Mouse (Mus musculus) limb, embryonic 13.5 days (tissue): ENCODE data around the gene 6430550D23Rik. TPM values are rescaled to one million over a fixed set of nuclear protein-coding genes. Genes with fewer than 3 reads are reported as not detected.

ENCODE experiments used
- ATAC-seq: fragments of 200-750 bp; cut with Nextera tagmentation; 2 replicates; pipeline ENCODE4 v1.8.0; 2017; ENCODE audit warnings: low read depth, moderate number of reproducible peaks, moderate TSS enrichment; ENCODE audit not compliant: low FRiP score
- H3K27ac ChIP-seq: fragments of 300-500 bp; sonication (generic); 2 replicates; pipeline ENCODE4 v1.5.1; 2015; ENCODE audit warnings: inconsistent platforms, mild to moderate bottlenecking, moderate library complexity
- H3K27me3 ChIP-seq: fragments of 300-500 bp; sonication (generic); 2 replicates; pipeline ENCODE4 v1.6.1; 2015; ENCODE audit warnings: mild to moderate bottlenecking, inconsistent platforms
- H3K36me3 ChIP-seq: fragments of 300-500 bp; sonication (generic); 2 replicates; pipeline ENCODE4 v1.6.1; 2015; ENCODE audit warnings: inconsistent platforms, mild to moderate bottlenecking, moderate library complexity
- H3K4me1 ChIP-seq: fragments of 300-500 bp; sonication (generic); 2 replicates; pipeline ENCODE4 v1.6.1; 2015; ENCODE audit warnings: inconsistent platforms
- H3K4me2 ChIP-seq: fragments of 300-500 bp; sonication (generic); replicated peaks from 2 replicates; pipeline ENCODE4 v1.6.1; 2015; ENCODE audit warnings: inconsistent platforms, mild to moderate bottlenecking, moderate library complexity
- H3K4me3 ChIP-seq: fragments of 300-500 bp; sonication (generic); 2 replicates; pipeline ENCODE4 v1.5.1; 2015; ENCODE audit warnings: moderate library complexity, mild to moderate bottlenecking, inconsistent platforms
- H3K9ac ChIP-seq: fragments of 300-500 bp; sonication (generic); 2 replicates; pipeline ENCODE4 v1.6.1; 2015; ENCODE audit warnings: mild to moderate bottlenecking, inconsistent platforms
- H3K9me3 ChIP-seq: fragments of 300-500 bp; sonication (generic); 2 replicates; pipeline ENCODE4 v1.6.1; 2016; ENCODE audit warnings: inconsistent platforms
- WGBS: fragments of 180-500 bp; shearing (Covaris S2); methylation state at CpG from one replicate; pipeline ENCODE4 v1.1.7; 2015; 5-methylcytosine and 5-hydroxymethylcytosine counted together
- polyA plus RNA-seq: library from polyadenylated mRNA; unstranded; fragments of >200 nt; fragmentation: Nextera tagmentation; extraction: Ambion mirVana; gene quantifications from 2 replicates; pipeline ENCODE4 v1.2.1, GENCODE M21; 2015

6430550D23Rik gene
- 1.5 and 1.9 TPM in 2 replicates for polyA plus RNA-seq

GRCm38 (mm10) chr2:156007888-156008532 lies at the start of gene 6430550D23Rik, which contains the start of gene Ergic3:
Gene 6430550D23Rik (minus strand): TSS chr2:156007977.
Gene Ergic3 (plus strand): TSS chr2:156008045.
- H3K27ac ChIP-seq: peak within 1 kb of the TSS; percentile 69
- H3K27me3 ChIP-seq: no peaks in the 10 kb centered on the region
- WGBS: under 1% methylated on average over 45 of the region's 45 CpGs
- H3K4me3 ChIP-seq: peak within 1 kb of the TSS; percentile 84
- no peaks in the 10 kb centered on the region for H3K9me3 ChIP-seq
- H3K4me1 ChIP-seq: peaks cover 10% of the 10 kb centered on the region
- H3K36me3 ChIP-seq: peaks cover 41% of the 10 kb centered on the region
- peak within 1 kb of the TSS; percentile 72 for H3K4me2 ChIP-seq
- peak; percentile 99 for ATAC-seq
- peak within 1 kb of the TSS; percentile 82 for H3K9ac ChIP-seq

DNA sequence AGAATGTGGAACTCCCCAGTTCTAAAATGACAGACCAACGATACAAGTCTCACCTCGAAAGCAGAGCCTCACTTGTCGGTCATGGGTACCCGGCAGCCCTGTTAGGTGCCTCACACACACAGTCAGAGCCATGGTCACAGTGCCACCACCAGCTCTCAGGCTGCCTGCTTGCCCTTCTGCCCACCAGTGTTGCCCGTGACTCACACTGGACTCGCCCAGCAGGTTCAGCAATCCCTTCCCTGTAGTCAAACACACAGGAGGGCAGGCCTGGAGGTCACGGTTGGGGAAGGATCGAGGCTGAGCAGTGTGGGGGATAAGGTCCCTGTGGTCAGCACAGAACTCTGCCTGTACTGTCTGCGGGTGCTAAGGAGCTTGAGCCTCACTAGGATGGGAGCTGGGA lies 45.0 kb upstream of the 6430550D23Rik start, which contains the start of gene Fer1l4:
Fer1l4 (minus strand) TSS at position 132 of the 400 bp plus-strand sequence.
- 78% methylated on average over 9 of the region's 9 CpGs for WGBS
- Histone ChIP-seq H3K4me3 (no peak within 1 kb of the TSS), H3K4me2 (no peak within 1 kb of the TSS), H3K9me3 (no peaks in the 10 kb centered on the region), H3K36me3 (no peaks in the 10 kb centered on the region), H3K9ac (no peak within 1 kb of the TSS), H3K27ac (no peak within 1 kb of the TSS), H3K27me3 (0 out of 2 replicates have a peak, but pooled peaks cover 3% of the 10 kb centered on the region), H3K4me1 (peaks cover 3% of the 10 kb centered on the region; the same call in 1 of the 2 replicates)
- no peak for ATAC-seq

DNA sequence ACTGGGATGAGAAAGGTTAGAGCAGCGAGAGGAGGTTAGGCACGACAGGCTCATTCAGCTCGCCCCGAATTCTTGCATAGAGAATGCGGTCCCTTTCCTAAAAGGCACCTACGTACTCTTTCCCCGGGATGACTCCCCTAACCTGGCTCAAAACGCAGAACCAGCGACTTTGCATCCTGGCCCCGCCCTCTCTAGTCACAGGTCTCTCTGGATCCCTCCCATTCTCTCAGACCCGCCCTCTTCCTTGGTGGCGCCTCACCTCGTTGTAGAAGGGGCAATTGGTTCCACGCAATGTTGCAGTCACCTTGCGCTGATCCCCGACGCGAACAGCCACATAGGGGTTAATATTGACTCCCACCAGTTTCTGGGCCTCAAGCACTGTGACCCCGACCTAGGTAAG lies 40.2 kb upstream of the 6430550D23Rik start:
- Histone ChIP-seq H3K36me3 (no peaks in the 10 kb centered on the region), H3K27ac (no peak overlapping the region), H3K4me2 (peak overlapping the region; percentile 45), H3K9me3 (no peaks in the 10 kb centered on the region), H3K9ac (no peak overlapping the region), H3K4me1 (peaks cover 7% of the 10 kb centered on the region; the same call in 1 of the 2 replicates), H3K4me3 (peak overlapping the region; percentile 16; the same call in 1 of the 2 replicates), H3K27me3 (peaks cover 10% of the 10 kb centered on the region)
- ATAC-seq: no peak
- WGBS: 6% methylated on average over 19 of the region's 19 CpGs

- WGBS: 80% methylated on average over 8 of the region's 8 CpGs
- H3K9ac ChIP-seq: no peak overlapping the region
- ATAC-seq: no peak
Observed at GRCm38 (mm10) chr2:156042903-156043302, 35.1 kb upstream of the 6430550D23Rik start.

DNA sequence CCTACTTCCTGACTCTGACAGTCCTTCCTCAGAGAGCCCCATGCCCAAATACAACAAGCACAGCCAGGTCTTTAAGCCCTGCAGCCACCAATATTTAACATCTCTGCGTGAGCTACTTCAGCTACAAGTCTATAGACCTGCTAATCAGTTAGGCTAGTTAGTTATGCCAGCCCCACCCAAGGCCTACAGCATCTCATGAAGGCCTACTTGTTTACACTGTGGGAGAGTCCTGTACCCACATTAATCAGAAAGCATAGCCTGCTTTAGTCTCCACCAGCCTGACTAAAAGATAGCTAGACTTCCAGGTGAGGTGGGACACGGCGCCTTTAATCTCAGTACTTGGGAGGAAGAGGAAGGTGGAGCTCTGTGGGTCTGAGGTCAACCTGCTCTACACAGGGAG lies 31.6 kb upstream of the 6430550D23Rik start:
- WGBS: 91% methylated on average over 3 of the region's 3 CpGs
- Histone ChIP-seq H3K27me3 (no peaks in the 10 kb centered on the region), H3K36me3 (no peaks in the 10 kb centered on the region), H3K9ac (no peak overlapping the region), H3K4me3 (no peak overlapping the region), H3K9me3 (no peaks in the 10 kb centered on the region), H3K4me1 (no peaks in the 10 kb centered on the region), H3K4me2 (no peak overlapping the region), H3K27ac (no peak overlapping the region)
- no peak for ATAC-seq

More at GRCm38 (mm10) chr2:156042903-156043302, 35.1 kb upstream of the 6430550D23Rik start:
- H3K36me3 ChIP-seq: no peaks in the 10 kb centered on the region
- no peak overlapping the region for H3K4me2 ChIP-seq
- peaks cover 7% of the 10 kb centered on the region for H3K27me3 ChIP-seq
- no peak overlapping the region for H3K27ac ChIP-seq
- no peaks in the 10 kb centered on the region for H3K9me3 ChIP-seq
- peaks cover 5% of the 10 kb centered on the region; the same call in 1 of the 2 replicates for H3K4me1 ChIP-seq
- H3K4me3 ChIP-seq: no peak overlapping the region

DNA sequence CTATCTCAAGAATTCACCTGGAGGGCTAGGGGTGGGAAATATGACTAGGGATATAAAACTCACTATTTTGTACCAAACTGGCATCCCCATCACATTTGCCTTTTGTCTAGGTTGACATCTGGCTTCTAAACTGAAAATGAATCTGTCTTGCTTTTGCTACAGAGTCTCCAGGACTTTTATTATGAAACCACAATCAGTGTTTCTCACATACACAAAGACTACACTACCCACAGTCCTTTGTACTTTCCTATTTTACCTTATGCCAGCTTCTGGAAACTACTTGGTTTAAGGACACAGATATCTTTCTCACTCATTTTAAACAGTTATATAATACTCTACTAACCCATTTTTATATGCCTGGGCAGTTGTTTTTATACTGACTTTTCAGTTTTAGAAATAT lies 17.7 kb upstream of the 6430550D23Rik start:
- no peaks in the 10 kb centered on the region for H3K4me1 ChIP-seq
- H3K4me3 ChIP-seq: no peak overlapping the region
- H3K27ac ChIP-seq: no peak overlapping the region
- H3K27me3 ChIP-seq: no peaks in the 10 kb centered on the region
- no peak overlapping the region for H3K4me2 ChIP-seq
- no peak overlapping the region for H3K9ac ChIP-seq
- ATAC-seq: no peak
- H3K9me3 ChIP-seq: no peaks in the 10 kb centered on the region
- H3K36me3 ChIP-seq: peaks cover 1% of the 10 kb centered on the region; the same call in 1 of the 2 replicates

DNA sequence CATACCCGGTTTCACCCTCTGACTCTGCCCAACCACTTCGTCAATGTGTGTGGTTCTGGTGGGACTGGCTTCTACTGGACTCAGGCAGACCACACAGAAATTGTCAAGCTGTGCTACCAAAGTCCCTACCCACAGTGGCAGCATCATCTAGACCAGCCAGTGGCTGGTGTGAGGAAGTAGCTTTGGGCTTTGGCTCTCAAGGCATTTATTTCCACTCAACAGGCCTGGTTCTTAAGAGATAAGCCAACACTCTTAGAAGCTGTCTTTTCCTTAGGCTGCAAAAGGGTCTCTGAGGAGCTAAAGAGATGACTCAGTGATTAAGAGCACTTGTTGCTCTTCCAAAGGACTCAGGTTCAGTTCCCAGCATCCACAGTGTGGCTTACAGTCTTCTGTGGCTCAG lies 14.0 kb upstream of the 6430550D23Rik start:
- no peaks in the 10 kb centered on the region for H3K4me1 ChIP-seq
- ATAC-seq: no peak
- no peaks in the 10 kb centered on the region for H3K9me3 ChIP-seq
- no peak overlapping the region for H3K9ac ChIP-seq
- no peaks in the 10 kb centered on the region for H3K27me3 ChIP-seq
- peaks cover 38% of the 10 kb centered on the region for H3K36me3 ChIP-seq
- H3K4me3 ChIP-seq: no peak overlapping the region
- 85% methylated on average over 2 of the region's 2 CpGs for WGBS
- H3K27ac ChIP-seq: no peak overlapping the region
- no peak overlapping the region for H3K4me2 ChIP-seq

DNA sequence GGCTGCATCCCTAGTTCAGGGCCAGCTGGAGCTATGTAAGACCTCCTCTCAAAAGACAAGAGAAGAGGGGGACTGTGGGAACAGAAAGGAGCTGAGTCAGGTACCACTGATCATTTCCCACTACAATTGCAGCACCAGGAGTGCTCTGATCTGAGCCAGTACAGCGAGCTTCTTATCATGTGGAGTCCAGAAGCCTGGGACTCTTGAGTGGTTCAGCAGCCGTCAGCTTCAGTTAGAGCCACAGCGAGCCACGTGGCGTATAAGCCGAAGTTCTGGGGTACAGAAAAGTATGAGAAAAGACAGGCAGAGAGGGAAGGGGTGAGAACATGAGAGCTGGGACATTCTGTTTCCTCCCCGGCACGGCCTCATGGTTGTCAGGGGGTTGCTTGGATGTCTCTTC lies 13.4 kb upstream of the 6430550D23Rik start:
- Histone ChIP-seq H3K27ac (no peak overlapping the region), H3K4me1 (no peaks in the 10 kb centered on the region), H3K9ac (no peak overlapping the region), H3K9me3 (no peaks in the 10 kb centered on the region), H3K4me2 (no peak overlapping the region), H3K27me3 (no peaks in the 10 kb centered on the region), H3K4me3 (no peak overlapping the region), H3K36me3 (peaks cover 44% of the 10 kb centered on the region)
- ATAC-seq: no peak
- WGBS: 85% methylated on average over 8 of the region's 8 CpGs

- Histone ChIP-seq H3K27ac (no peak overlapping the region), H3K9ac (no peak overlapping the region), H3K4me1 (no peaks in the 10 kb centered on the region), H3K36me3 (peaks cover 75% of the 10 kb centered on the region), H3K9me3 (no peaks in the 10 kb centered on the region), H3K27me3 (no peaks in the 10 kb centered on the region), H3K4me2 (no peak overlapping the region), H3K4me3 (no peak overlapping the region)
- 90% methylated on average over 3 of the region's 3 CpGs for WGBS
- no peak for ATAC-seq
Observed at GRCm38 (mm10) chr2:156018106-156018505, 10.3 kb upstream of the 6430550D23Rik start.

DNA sequence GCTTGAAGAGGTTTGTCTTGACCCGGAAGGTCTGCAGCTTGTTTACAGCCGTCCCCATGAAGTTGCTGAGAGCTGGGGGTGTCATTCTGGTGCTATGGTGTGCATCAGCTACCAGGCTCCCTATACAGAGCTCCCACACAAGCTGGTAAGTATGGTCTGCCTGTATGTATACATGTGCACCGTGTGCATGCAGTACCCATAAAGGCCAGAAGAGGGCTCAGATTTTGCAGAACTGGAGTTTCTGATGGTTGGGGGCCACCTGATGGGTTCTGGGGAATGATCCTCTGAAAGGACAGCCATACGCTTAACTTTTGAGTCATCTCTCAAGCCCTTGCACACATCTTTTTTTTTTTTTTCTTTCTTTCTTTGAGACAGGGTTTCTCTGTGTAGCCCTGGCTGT lies 2.4 kb downstream of the 6430550D23Rik start:
- Histone ChIP-seq H3K9ac (no peak overlapping the region), H3K9me3 (no peaks in the 10 kb centered on the region), H3K4me3 (no peak overlapping the region), H3K27ac (no peak overlapping the region), H3K27me3 (no peaks in the 10 kb centered on the region), H3K4me2 (no peak overlapping the region), H3K4me1 (peaks cover 10% of the 10 kb centered on the region), H3K36me3 (peaks cover 22% of the 10 kb centered on the region)
- no peak for ATAC-seq
- WGBS: 91% methylated on average over 4 of the region's 4 CpGs

- Histone ChIP-seq H3K27ac (no peak overlapping the region), H3K27me3 (no peaks in the 10 kb centered on the region), H3K36me3 (peaks cover 100% of the 10 kb centered on the region), H3K9me3 (no peaks in the 10 kb centered on the region), H3K4me2 (no peak overlapping the region), H3K9ac (no peak overlapping the region), H3K4me3 (no peak overlapping the region), H3K4me1 (no peaks in the 10 kb centered on the region)
- no peak for ATAC-seq
- 80% methylated on average over 14 of the region's 14 CpGs for WGBS
Observed at GRCm38 (mm10) chr2:155991863-155992321, 15.9 kb downstream of the 6430550D23Rik start.

- Histone ChIP-seq H3K4me3 (no peak overlapping the region), H3K4me2 (no peak overlapping the region), H3K36me3 (peaks cover 100% of the 10 kb centered on the region), H3K27me3 (no peaks in the 10 kb centered on the region), H3K9ac (no peak overlapping the region), H3K27ac (no peak overlapping the region), H3K4me1 (no peaks in the 10 kb centered on the region), H3K9me3 (no peaks in the 10 kb centered on the region)
- ATAC-seq: no peak
- WGBS: 95% methylated on average over 10 of the region's 10 CpGs
Observed at GRCm38 (mm10) chr2:155991151-155991550, 16.6 kb downstream of the 6430550D23Rik start.
